Mouse (Mus musculus) layer of hippocampus, adult 9-11 months (tissue): ENCODE measurements at regions not wholly inside any gene's neighbourhood (a gene's known extent, or its start where the extent isn't known, plus 50 kb on each side); places are given as distances from the start of the nearest gene placed in this dataset.

ENCODE experiments used
- DNase-seq: peaks from one replicate; pipeline ENCODE4 v3.0.0; 2022

DNA sequence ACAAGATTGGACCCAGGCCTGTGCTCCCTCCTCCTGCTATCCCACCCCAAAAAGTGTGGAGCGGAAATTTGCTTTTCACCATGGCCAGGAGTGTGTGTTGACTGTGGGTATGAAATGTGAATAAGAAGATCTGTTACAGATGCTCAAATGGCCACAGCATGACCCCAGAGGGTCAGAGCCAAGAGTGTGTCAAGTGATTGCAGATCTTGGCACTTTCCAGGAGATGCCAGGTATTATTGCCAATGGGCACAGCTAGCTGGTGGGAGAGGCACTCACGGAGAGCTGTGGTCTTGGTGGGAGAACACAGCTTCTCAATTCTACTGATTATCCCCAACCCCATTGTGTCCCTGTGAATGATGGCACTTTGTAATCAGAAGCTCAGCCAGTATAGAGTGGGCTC lies 62.7 kb downstream of the Smim20 start:
- DNase-seq, result no peak

DNA sequence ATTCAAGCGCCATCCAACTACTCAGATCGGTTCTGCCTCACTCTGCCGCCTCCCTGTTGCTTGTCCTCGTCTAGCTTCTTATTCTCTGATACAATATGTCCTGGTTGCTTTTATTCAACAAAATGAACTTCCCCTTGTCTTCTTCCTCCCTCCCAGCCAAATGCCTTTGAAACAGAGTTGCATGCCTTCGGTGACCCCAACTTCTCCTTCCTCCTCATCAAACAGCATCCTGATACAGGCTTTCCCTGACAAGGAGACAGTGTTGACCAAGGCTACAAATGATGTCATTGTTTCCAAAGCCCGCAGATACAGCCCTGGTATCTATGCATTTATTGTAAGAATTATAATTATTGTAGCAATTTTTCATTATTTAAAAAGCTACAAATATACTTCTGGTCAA lies 69.8 kb downstream of the Smim20 start:
- DNase-seq, result no peak

DNA sequence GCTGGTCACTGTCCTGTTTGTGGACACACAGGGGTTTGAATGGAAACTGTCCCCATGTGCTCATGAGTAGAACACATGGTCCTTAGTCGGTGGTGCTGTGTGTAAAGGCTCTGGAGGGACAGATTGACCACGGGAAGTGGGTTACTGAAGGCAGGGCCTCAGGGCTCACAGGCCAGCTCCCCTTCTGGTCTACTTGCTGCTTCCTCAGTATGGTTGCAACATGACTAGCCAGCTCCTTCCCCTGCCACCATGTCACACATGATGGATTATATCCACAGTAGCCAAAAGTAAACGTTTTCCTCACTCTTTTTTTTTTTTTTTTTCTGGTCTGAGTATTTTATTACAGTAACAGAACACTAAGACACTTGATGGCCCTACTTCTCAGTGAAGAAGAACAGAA lies 70.9 kb downstream of the Smim20 start:
- no peak for DNase-seq

DNA sequence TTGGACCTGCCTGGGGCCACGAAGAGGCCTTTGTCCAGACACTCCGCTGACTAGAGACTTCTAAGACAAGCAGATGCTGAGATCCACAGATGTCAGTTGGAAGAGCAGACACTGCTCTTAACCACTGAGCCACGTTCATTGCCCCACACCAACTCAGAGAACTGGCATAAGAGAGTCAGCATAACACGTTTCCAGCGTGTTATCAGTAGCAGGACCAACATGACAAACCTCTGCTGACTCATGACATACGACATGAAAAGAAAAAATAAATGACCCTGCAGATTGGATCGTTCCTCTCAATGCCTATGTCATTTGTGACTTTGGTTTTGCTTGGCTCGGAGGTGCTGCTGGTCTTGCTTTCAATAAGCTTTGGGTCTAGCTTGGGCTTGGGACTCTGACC lies 78.3 kb downstream of the Smim20 start:
- DNase-seq, result no peak

DNA sequence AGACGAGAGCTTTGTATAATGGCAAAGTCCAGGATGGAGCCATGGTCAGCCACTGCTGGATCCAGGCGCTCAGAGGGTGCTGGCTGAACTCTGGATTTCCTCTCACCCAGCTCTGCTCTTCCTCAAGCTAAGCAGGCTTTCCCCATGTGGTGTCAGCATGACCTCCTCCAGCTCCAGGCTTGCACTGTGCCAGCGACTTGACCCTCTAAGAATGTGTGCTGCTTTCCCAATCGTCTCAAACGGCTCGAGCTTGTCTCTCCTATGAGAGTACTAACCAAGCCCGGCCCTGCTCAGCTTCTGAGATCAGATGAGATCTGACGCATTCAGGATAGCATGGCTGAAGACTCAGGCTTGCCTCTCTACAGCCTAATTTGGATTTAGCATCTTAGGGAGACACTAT lies 79.1 kb downstream of the Smim20 start:
- DNase-seq, result no peak

DNA sequence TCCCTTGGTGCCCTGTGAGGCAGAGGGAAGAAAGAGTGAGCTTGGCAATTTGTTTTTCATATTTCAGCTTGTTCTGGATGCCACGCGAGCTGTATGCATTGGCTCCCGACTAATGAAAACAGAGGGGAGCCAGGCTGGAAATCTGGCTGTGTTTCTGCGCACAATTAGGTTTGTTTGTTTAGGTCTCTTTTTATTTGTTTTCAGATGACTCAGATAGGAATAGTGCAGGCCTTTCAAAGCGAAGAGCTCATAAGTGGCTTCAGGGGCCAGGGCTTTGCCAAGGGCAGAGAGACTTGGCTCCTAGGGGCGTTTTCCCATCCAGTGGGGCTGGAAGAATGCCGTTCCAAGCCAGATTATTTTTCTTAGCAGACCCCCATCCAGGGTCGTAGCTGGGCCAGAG lies 79.9 kb downstream of the Smim20 start:
- DNase-seq, result no peak

DNA sequence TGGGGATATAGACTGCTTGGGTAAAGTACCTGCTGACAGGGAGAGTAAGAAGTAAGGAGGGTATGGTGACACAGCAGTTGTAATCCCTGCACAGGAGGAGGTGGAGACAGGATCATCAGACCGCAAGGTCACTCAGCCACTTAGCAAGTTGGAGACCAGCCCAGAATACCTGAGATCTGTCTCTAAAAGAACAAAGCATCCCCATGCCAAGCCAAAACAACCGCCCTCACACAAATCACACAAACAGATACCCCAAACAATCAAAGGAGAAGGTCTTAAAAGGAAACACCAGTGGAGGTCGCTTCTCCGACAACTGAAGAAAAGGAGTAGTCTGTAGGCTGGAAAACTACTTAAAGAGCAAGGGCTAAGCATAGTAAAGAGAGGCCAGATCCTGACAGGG lies 86.0 kb downstream of the Smim20 start:
- DNase-seq, result no peak

DNA sequence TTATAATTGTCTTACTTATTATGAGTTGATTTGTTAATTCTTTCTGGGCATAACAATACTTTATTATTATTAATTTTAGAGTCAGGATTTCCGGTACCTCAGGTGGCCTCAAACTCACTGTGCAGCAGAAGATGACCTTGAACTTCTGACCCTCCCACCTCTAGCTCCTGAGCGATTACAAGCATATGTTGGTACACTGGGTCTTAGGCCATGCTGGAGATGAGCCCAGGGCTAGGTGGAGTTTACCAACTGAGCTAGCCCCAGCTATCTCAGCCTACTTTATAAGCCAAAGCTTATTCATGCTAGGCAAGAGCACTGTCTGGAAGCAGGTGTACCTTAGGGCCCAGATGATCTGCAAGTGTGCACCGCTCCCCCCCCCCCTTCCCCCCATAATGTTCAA lies 87.4 kb downstream of the Smim20 start:
- DNase-seq, result no peak

DNA sequence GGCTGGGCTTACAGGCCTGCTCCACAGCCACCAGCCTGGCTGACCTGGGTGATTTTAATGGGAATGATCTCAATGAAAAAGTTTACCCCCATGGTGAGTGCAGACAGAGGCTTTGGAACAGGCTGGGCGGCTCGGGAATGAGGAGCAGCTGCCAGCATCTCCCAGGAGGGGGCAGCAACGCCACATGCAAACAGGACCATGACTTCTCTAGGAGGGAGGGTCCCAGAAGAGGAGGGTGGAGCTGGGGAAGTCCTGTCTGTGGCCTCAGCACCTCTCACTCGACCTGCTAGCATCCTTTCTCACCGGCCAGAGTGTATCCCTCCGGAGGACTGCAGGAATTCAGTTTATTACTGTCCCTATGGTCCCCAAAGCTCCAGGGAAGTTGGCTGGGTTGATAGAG lies 88.2 kb downstream of the Smim20 start:
- DNase-seq, result peak; percentile 62

DNA sequence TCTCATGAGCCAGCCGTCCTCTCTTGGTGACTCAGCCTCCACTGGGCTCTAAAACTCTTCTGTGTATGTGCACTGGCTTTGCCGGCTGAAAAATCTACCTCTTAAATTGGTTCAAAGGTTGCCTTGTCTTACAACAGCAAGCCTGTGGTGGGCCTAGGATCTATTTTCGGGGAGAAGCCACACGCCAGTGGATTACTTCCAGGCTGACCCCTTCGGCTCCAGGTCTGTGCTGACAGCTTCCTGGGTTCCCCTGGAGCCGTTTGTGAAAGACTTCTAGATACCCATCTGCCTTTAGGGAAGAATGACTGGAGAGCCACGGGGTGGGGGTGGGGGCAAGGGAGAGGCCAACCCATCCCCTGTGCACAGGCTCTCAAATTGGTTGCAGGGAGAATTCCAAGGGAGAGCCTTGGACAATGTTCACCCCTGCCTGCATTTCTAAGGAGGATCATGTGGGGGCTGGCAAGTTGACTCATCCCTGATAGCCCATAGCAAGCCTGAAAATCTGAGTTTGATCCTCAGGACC lies 90.3 kb downstream of the Smim20 start:
- DNase-seq, result no peak

DNA sequence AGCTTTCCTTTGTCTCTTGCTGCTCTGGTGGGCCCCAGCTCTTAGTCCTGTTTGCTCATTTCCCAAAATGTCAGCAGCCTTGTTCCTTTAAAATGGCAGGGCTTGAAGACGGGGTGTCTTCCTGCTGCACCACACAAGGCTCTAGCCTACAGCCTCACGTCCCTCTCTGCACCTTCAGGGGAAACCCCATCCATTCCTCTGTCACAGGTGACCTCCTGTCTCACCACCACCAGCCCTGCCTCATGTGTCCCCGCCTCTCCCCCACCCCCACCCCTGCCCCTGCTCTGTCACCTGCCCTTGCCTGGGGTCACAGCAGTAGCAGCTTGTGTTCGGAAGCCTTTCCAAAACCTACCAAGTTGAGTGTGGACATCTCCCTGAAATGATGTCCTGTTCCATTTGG lies 91.3 kb downstream of the Smim20 start:
- DNase-seq, result no peak

DNA sequence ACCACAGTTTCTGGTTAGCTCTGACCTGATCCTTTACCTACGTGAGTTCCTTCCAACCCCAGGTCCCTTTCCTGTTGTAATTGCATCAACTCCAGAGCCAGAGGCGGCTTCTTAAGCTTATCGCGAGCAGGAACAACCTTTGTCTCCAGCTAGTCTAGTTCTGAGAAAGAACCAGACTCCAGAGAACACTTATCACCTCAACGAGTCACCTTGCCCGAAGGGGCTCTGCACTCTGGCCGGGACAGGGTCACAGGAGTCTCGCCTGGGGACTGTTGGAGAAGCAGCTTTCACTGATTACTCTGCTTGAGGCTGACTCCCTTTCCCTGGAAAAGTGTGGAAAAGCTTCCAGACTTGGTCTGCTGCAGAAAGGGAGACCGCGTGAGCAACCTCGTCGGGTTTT lies 93.0 kb downstream of the Smim20 start:
- no peak for DNase-seq

DNA sequence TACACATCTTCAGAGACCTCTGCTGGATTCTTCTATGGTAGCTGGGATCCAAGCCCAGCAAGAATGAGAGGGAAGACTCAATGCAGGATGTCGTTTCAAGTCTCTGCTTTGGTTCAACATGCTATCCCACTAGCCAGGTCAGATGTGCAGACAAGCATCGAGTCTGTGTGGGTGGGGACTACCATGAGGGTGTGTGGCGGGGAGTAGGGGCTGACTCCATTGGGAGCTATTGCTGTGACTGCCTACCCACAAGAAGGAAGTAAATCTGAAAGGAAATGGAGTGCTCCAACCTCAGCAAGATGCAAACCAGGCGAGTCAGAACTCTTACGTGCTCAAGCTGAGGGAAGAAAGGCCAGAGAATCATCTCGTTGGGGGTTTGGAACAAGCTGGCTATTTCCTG lies 94.4 kb downstream of the Smim20 start:
- peak; percentile 37 for DNase-seq

DNA sequence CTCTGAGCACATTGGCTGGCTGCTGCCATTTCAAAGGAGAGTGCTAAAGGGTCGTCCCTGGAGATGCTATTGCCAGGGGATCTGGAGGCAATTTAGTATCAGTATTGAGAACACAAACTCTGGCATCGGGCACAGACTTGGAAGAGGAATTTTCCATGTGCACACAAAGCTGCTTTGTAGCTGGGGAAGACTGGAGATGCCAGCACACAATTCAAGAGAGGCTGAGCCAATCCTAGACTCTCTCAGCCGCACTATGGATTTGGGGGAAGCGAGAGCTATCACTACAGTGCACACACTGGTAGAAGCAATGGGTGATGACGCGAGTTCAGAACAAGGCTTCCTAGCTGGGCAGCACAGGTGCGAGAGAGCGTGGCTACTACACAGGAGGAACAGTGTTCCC lies 97.0 kb downstream of the Smim20 start:
- peak; percentile 44 for DNase-seq

DNA sequence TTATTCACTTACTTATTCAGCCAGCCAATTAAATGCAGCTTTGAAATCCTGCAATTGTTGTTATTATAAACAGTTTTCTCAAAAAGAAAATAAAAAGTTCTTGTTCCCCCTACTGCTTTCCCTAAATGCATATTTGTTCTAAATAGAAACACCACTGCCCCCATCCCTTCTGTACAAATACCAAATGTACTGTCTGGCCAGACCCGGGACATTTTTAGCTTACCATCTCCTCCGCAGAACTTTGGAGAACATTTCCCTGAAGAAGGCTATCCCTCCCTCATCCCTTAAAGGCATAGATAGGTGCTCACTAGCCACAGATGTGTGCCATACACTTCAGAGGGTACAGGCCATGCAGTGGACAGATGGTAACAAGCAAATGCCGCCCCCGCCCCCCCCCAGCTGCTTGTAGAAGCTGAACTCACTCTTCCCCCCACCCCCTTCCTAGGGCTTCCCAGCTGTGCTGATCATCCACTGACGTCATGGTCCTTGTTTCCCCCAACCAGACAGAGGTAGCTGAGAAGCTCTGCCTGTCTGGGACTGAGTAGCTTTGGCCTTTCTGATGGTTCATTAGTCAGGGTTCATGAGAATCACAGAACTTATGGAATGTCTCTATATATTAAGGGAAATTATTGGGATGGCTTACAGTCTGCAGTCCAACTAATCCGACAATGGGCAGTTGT lies 98.9 kb upstream of the Rbpj start:
- DNase-seq, result no peak

DNA sequence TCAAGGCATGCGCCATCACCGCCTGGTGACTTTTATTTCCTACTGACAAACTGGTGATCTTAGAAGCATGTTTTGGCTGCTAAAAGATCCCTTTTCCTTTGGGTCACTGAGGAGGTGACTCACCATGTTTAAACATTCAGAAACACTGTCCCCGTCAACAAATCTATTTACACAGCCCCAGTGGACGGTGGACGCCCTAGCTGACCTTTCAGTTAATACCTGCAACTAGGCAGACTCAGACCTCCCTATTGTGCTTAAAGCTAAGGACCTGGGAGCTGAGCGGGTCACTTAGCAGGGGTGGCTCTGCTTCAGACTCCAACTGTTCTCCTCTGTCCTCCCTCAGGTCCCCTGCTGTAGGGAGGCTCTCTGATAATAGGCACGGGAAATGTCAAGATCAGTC lies 95.7 kb upstream of the Rbpj start:
- no peak for DNase-seq

DNA sequence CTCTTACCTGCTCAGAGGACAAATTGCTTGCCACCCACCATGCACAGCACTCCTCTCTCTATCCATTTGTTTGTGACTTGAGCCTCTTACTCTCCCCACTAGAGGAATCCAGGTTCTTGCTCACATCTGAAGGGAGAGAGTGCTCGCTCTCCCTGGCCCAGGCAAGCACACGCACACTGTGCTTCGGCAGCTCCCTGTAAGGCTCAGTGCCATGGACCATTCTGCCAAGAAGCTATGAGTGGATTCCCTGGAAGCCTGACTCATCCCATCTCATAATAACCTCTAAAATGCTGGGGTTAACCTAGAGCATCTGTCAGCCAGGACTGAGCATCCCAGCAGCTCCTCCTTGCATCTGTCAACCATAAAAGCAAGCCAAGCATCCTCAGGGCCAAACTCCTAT lies 94.3 kb upstream of the Rbpj start:
- peak; percentile 27 for DNase-seq

DNA sequence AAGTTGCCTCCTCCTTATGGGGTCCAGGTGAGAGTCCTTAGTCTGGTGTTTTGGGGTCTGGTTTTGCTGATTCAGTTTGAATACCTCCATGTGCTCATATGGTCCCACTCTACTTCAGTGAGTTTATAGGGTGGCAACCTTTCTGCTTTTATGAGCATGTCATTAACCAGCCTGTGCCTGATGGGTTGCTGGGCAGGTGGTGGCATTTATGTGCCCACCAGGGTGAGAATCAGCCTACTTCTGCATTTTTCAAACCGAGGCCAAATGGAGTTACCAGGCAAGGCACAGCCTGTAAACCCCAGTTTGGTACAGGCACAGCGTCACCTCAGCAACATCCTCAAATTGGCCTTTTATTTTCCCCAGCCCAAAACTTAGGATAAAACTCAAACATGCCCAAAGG lies 92.6 kb upstream of the Rbpj start:
- DNase-seq, result no peak

DNA sequence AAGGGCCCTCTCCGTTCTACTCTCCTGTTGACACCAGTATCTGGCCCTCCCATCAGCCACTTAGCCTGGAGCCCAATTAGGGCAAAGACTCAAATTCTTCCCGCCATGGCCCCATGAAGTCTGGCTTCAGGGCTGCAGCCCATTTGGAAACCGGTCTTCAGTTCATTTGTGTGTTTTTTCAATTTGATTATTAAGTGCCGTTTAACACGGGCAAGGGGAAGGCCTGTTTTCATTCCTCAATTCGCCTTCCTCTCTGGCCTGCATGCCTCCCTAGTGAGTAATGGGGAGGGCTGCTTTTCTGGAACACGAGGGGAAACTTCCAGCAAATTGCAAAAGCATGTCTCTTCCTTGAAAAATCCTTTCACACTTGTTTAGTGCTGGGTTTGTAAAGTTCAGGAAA lies 89.1 kb upstream of the Rbpj start:
- no peak for DNase-seq

DNA sequence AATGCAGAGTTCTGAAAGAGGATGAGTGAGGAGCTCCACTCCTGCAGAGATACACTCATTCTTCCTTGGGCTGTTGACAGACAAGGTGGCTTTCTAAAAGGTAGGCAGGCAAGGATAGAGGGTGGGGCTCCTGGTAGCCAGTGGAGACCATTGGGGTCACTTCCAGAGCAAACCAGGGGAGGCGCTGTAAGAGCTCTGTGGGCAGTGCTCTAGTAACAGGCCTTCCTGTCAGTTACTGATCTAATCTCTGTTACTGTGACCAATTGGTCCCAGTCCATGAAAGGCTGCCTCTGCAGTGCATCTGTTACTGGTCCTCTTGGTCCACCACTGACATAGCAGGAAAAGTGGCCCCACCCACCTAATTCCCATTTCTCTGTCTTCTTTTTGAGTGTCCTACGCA lies 88.3 kb upstream of the Rbpj start:
- no peak for DNase-seq

DNA sequence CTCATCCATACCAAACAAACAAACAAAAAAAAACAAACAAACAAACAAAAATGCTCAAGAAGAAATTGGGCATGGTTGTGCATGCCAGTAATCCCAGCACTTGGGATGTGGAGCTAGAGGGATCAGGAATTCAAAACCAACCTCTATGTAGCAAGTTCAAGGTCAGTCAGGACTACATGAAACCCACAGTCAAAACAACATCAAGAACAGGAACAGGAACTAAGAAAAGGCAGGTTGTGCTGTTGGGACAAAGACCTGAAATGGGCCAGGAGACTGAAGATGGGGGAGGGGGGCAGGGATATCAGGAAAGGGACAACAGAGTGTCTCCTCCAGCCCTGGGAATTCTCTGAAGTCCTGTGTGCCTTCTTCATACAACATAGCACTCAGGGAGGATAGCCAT lies 87.8 kb upstream of the Rbpj start:
- no peak for DNase-seq

DNA sequence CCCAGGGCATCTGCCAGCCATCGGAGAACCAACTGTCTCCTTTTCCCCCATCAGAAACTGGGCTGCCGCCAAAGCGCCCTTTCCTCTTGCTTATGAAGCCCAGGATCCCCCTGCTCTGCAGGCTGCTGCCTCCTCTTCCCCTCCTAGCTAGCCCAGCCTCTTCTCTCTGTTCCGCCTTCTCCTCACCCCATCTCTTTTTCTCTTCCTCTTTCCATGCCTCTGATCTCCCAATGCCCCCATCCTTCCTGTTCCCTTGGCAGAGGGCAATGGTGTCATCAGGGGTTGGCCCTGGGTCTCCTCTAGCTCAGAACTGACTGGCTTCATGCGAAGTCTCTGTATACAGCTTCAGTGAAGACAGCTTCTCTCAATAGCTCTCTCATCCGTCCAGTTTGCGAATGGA lies 87.4 kb upstream of the Rbpj start:
- DNase-seq, result peak; percentile 57

DNA sequence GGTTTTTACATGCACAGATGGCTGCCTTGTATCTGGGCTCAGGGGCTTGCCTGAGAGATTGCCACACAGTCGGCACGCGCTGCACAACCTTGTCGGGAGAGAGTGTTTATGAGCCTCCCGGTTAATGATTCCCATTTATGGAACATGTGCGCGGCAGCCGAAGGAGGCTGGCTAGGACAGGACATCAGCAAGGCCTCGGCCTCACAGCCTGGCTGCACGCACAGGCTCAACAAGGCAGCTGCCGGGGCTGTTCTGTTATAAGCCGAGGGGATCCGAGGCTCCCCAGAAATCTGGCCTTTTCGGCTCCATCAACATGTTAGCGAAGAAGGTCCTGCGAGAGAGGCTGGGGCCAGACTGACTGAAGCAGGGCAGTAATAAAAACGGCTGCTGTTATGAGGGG lies 86.3 kb upstream of the Rbpj start:
- DNase-seq, result no peak

DNA sequence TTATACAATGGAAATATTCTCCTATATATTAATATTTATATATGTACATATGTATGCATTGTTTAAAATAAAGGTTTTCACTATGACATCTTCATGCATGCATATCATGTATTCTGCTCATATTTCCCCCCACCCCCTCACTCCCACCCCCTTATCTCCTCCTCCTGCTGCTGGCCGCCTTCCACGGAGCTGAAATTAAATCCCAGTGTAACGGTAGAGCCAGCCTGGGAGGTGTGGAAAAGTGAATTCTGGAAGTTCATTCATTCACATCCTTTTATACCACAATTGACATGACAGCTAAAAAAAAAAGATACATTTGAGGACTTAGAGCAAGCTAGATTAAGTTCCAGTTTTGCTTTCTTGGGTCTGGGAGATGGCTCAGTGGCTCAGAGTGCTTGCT lies 85.7 kb upstream of the Rbpj start:
- no peak for DNase-seq

DNA sequence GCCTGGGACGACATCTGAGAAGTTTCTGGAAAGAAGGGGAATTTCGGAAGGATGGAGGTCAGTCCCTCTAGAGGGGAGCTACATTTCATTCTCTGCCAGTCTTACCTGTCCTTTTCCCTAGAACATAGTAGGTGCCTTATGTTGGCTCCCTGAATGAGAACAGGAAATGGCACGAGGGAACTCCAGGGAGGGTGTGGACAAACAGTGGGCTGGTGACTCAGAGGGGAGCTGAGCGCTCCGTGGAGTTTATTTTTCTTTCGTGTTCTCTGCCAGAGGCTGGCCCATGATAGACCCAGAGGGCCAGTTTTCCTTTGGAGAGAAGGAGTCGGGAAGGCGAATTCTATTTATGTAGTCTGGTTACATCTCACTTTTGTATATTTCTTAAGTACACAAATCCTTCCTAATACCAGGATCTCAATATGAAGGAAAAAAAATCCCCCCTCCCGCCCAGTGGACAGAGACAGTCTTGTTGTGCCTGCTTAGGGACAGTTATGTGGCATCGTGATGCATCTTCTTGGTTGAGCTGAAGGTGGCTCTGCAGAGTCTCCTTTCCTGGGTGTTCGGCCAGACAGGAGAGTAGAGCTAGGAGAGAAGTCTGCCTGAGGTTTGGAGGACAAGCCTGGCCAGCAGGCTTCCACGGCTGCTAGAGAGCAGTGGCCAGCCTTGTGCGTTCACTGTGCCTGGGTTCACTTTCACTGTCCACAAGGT lies 84.3 kb upstream of the Rbpj start:
- no peak for DNase-seq
